In the genomic region with DNA sequence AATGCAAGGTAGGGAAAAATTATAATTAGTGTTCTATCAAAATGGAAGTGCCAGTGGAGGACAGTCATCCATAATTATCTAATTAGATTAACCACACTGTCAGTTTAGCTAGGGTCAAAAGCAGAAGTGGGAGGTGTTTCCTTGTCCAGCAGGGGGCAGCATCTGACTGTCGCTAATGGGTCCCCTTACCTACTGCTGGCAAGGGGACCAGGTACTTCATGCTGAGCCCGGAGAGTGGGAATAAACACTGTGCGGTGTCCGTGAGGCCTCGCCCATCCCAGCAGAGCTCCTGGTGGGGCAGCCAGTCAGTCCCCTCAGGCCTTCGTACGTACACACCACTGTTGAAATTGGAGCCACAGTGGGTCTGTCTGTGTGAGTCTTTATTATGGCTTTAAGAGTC, we compare ENCODE assay signal across 9 mouse cellular contexts.
A peak's percentile ranks its signal among the peaks of the same experiment; 100 is the strongest.
DNase-seq lines count a peak whose midpoint lies in the region; ATAC-seq lines count a peak whose summit lies in the region.
"Had no signal": no experiment of that assay in that cellular context is flagged by ENCODE, and none has a peak within 500 bp of the region (broad histone marks: within the 10 kb centered on the region; RNA-seq: fewer than 3 reads in every experiment).

No protein-coding gene starts in this region.

- no peaks in the 10 kb centered on the region for H3K27me3 ChIP-seq in liver, embryonic 15.5 days
- H3K27me3 ChIP-seq in neural tube, embryonic 13.5 days, result no peaks in the 10 kb centered on the region
- H3K27me3 ChIP-seq: heart, embryonic 13.5 days had no signal

- no peaks in the 10 kb centered on the region for H3K4me1 ChIP-seq in liver, embryonic 15.5 days (replicated peaks)
- peaks cover 3% of the 10 kb centered on the region; the same call in 1 of the 2 replicates for H3K4me1 ChIP-seq in neural tube, embryonic 13.5 days (replicated peaks)

- no peaks in the 10 kb centered on the region for H3K9me3 ChIP-seq in liver, embryonic 15.5 days (replicated peaks)
- no peaks in the 10 kb centered on the region for H3K9me3 ChIP-seq in neural tube, embryonic 13.5 days
- H3K9me3 ChIP-seq: heart, embryonic 13.5 days had no signal

- no peak overlapping the region for H3K27ac ChIP-seq in liver, embryonic 15.5 days (replicated peaks)
- H3K27ac ChIP-seq in neural tube, embryonic 13.5 days (replicated peaks), result no peak overlapping the region
- H3K27ac ChIP-seq: heart, embryonic 13.5 days had no signal

- peak; percentile 44; the same call in 1 of the 2 replicates for ATAC-seq in liver, embryonic 15.5 days (ENCODE audit: insufficient read depth)
- ATAC-seq in neural tube, embryonic 13.5 days (ENCODE audit: low read depth), result peak; percentile 86

- H3K4me3 ChIP-seq in liver, embryonic 15.5 days (replicated peaks), result no peak overlapping the region
- no peak overlapping the region for H3K4me3 ChIP-seq in neural tube, embryonic 13.5 days
- H3K4me3 ChIP-seq: heart, embryonic 13.5 days had no signal

- WGBS in liver, embryonic 15.5 days (ENCODE audit: insufficient replicate concordance), result 35% methylated on average over 7 of the region's 7 CpGs
- 14% methylated on average over 7 of the region's 7 CpGs for WGBS in neural tube, embryonic 13.5 days

- H3K9ac ChIP-seq in liver, embryonic 15.5 days, result no peak overlapping the region
- no peak overlapping the region for H3K9ac ChIP-seq in neural tube, embryonic 13.5 days
- H3K9ac ChIP-seq: heart, embryonic 13.5 days had no signal

- 0 out of 2 replicates have a peak, but pooled peaks cover 12% of the 10 kb centered on the region for H3K36me3 ChIP-seq in liver, embryonic 15.5 days (replicated peaks)
- H3K36me3 ChIP-seq in neural tube, embryonic 13.5 days, result peaks cover 11% of the 10 kb centered on the region; the same call in 1 of the 2 replicates

- peak; percentile 77 to 79 for DNase-seq in B cell, adult 2 months
- DNase-seq in T-cell, adult 2 months (ENCODE audit: low spot score), result peak; percentile 57
- DNase-seq in cerebellum, postnatal 36 days, result peak; percentile 73 to 74
- peak; percentile 38 to 41 for DNase-seq in gastrocnemius, postnatal 36 days
- DNase-seq in kidney, adult 8-10 months, result peak; percentile 50 to 74
- DNase-seq in thymus, adult 18-20 months, result peak; percentile 15 to 22

- intact Hi-C loops in gastrocnemius, postnatal 36 days (cut with DNase I), result loop anchor here (5.0 to 10.0 kb wide), 2 partner anchors 181 to 719 kb away; no protein-coding TSS in a partner anchor

- no peak overlapping the region for H3K4me2 ChIP-seq in liver, embryonic 15.5 days
- no peak overlapping the region for H3K4me2 ChIP-seq in neural tube, embryonic 13.5 days
- H3K4me2 ChIP-seq: heart, embryonic 13.5 days had no signal

Comparison
In these comparisons a context has a peak if more than half of its experiments do, and no peak if none do; other contexts are left out.
1. DNase-seq: peak in every context shown above with its lines; median percentile 78 in B cell, adult 2 months; 74 in cerebellum, postnatal 36 days; 62 in kidney, adult 8-10 months; 57 in T-cell, adult 2 months; 40 in gastrocnemius, postnatal 36 days; 18 in thymus, adult 18-20 months.